Mouse (Mus musculus) right cerebral cortex, postnatal 10 days (tissue): ENCODE data around the gene Akt1s1.
A peak's percentile ranks its signal among the peaks of the same experiment; 100 is the strongest.

Experiments used
- DNase-seq, 2 experiments: peaks; one replicate each; pipeline ENCODE4 v3.0.0; 2021; ENCODE audit warnings: low spot score in 2 of 2

The Akt1s1 gene

GRCm38 (mm10) chr7:44853065-44853464 is 4.3 kb downstream of the Akt1s1 start:
- no peak for DNase-seq

GRCm38 (mm10) chr7:44853596-44854355 is 5.0 kb downstream of the Akt1s1 start:
- DNase-seq = no peak

- peak; percentile 83 to 86 for DNase-seq
Observed at GRCm38 (mm10) chr7:44854356-44855031, 5.7 kb downstream of the Akt1s1 start.

- DNase-seq = no peak
Observed at GRCm38 (mm10) chr7:44855036-44855435, 6.2 kb downstream of the Akt1s1 start.

- DNase-seq = no peak
Observed at GRCm38 (mm10) chr7:44856265-44856916, 7.6 kb downstream of the Akt1s1 start.

GRCm38 (mm10) chr7:44857042-44857552 is 8.3 kb downstream of the Akt1s1 start, which contains the start of gene Pnkp:
Gene Pnkp, plus strand, starts transcription at chr7:44857139.
- peak; percentile 95 to 96 for DNase-seq

- no peak for DNase-seq
Observed at GRCm38 (mm10) chr7:44857905-44858304, 9.1 kb downstream of the Akt1s1 start.

GRCm38 (mm10) chr7:44859896-44860295 is 11.1 kb downstream of the Akt1s1 start:
- DNase-seq = no peak

- DNase-seq = peak; percentile 71 to 80
Observed at GRCm38 (mm10) chr7:44860576-44861428, 12.0 kb downstream of the Akt1s1 start.

- no peak for DNase-seq
Observed at GRCm38 (mm10) chr7:44861429-44861816, 12.6 kb downstream of the Akt1s1 start.

- DNase-seq = no peak
Observed at GRCm38 (mm10) chr7:44862434-44862833, 13.6 kb downstream of the Akt1s1 start.

GRCm38 (mm10) chr7:44863210-44863609 is 14.4 kb downstream of the Akt1s1 start:
- DNase-seq = no peak

GRCm38 (mm10) chr7:44863982-44864494 is 15.2 kb downstream of the Akt1s1 start:
- DNase-seq = no peak

- DNase-seq = no peak
Observed at GRCm38 (mm10) chr7:44864595-44865542, 16.1 kb downstream of the Akt1s1 start.

- DNase-seq = peak in 1 of 2 experiments; percentile 64
Observed at GRCm38 (mm10) chr7:44866276-44867009, 17.7 kb downstream of the Akt1s1 start.

- DNase-seq = no peak
Observed at GRCm38 (mm10) chr7:44867010-44867702, 18.4 kb downstream of the Akt1s1 start.

GRCm38 (mm10) chr7:44867802-44868201 is 19.0 kb downstream of the Akt1s1 start:
- DNase-seq = no peak

GRCm38 (mm10) chr7:44868465-44868864 is 19.7 kb downstream of the Akt1s1 start:
- DNase-seq = peak in 1 of 2 experiments; percentile 45
